Mouse (Mus musculus) lung, embryonic 14.5 days (tissue): ENCODE results near the gene Hoxa4. TPM values are rescaled to one million over a fixed set of nuclear protein-coding genes. Genes with fewer than 3 reads are reported as not detected.

ENCODE experiments used
- ATAC-seq: fragments of 200-750 bp; cut with Nextera tagmentation; 2 replicates; pipeline ENCODE4 v1.8.0; 2017; ENCODE audit warnings: mild to moderate bottlenecking, moderate TSS enrichment, moderate library complexity; ENCODE audit not compliant: insufficient read depth
- DNase-seq: peaks from one replicate; pipeline ENCODE4 v3.0.0-alpha.2; 2015
- H3K27ac ChIP-seq: fragments of 300-500 bp; sonication (generic); 2 replicates; pipeline ENCODE4 v1.5.1; 2014; ENCODE audit warnings: low read depth, mild to moderate bottlenecking, moderate library complexity
- H3K27me3 ChIP-seq: fragments of 300-500 bp; sonication (generic); 2 replicates; pipeline ENCODE4 v1.6.1; 2014; ENCODE audit warnings: low read length, control low read depth; ENCODE audit not compliant: insufficient read depth
- H3K36me3 ChIP-seq: fragments of 300-500 bp; sonication (generic); 2 replicates; pipeline ENCODE4 v1.6.1; 2014; ENCODE audit warnings: control low read depth; ENCODE audit not compliant: insufficient read depth
- H3K4me1 ChIP-seq: fragments of 300-500 bp; sonication (generic); 2 replicates; pipeline ENCODE4 v1.6.1; 2014; ENCODE audit warnings: antibody characterized with exemption, control low read depth; ENCODE audit not compliant: insufficient read depth
- H3K4me2 ChIP-seq: fragments of 300-500 bp; sonication (generic); 2 replicates; pipeline ENCODE4 v1.6.1; 2014; ENCODE audit warnings: mild to moderate bottlenecking
- H3K4me3 ChIP-seq: fragments of 300-500 bp; sonication (generic); 2 replicates; pipeline ENCODE4 v1.5.1; 2014; ENCODE audit warnings: low read depth, low read length
- H3K9ac ChIP-seq: fragments of 300-500 bp; sonication (generic); 2 replicates; pipeline ENCODE4 v1.6.1; 2014
- H3K9me3 ChIP-seq: fragments of 300-500 bp; sonication (generic); 2 replicates; pipeline ENCODE4 v1.6.1; 2016; ENCODE audit warnings: low read depth, low read length, control low read depth
- CTCF ChIP-seq: IDR thresholded peaks from 2 replicates; pipeline ENCODE4 v1.5.1; 2016; ENCODE audit warnings: antibody characterized with exemption, low read depth
- WGBS: fragments of 180-500 bp; shearing (Covaris S2); extraction: QIAGEN DNeasy Blood & Tissue Kit; methylation state at CpG from one replicate; pipeline ENCODE4 v1.1.7; 2014; 5-methylcytosine and 5-hydroxymethylcytosine counted together
- polyA plus RNA-seq: library from polyadenylated mRNA; unstranded; fragments of >200 nt; fragmentation: Nextera tagmentation; extraction: Ambion mirVana; gene quantifications from 2 replicates; pipeline ENCODE4 v1.2.1, GENCODE M21; 2014

Hoxa4 gene
- polyA plus RNA-seq, 1 experiment from 2014 or later, result 7.0 TPM

DNA sequence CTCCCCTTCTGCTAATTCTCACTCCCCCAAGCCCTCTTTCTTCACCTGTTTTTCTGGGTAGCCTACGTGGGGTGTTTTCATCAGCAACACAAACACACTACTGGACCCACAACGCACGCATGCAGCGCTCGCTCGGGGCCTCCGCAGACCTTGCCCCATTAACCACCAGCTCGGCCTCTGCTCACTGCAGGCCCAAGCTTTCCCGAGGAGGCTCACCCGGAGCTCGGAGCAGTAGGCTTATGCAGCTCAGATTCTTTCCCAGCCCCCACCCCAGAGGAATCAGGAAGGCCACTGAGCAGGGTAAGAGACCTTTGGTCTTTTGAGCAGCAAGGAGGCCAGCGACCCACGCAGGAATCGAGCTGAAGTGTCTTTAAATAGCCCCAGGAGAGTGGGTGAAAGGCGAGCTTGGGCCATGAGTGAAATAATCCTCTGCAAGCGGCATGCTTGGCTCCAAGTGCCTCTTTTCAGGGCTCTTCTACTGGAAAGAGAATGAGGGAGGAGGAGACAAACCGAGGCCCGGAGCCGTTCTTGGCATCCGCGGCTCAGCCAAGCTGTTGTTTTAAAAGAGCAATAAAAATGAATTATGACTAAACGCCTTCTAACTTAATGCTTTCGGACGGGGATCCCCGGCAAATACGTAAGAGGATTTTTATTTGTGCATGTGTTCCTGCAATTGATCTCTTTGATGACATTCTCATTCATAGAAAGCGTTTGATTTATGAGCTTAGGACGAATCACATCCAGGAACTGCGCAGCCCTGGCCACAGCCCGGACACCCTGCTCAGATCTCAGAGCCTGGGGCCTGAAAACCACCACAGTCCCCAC, 30.8 kb downstream of the Hoxa4 start:
- peak overlapping the region; percentile 71 for H3K4me3 ChIP-seq
- no peaks in the 10 kb centered on the region for H3K4me1 ChIP-seq
- H3K4me2 ChIP-seq, result peak overlapping the region; percentile 79
- 1% methylated on average over 30 of the region's 30 CpGs for WGBS
- ATAC-seq (no peak), DNase-seq (peak; percentile 89)
- peak overlapping the region; percentile 91 for H3K9ac ChIP-seq
- TF ChIP-seq CTCF, result no peak
- H3K9me3 ChIP-seq, result no peaks in the 10 kb centered on the region
- H3K27ac ChIP-seq, result peak overlapping the region; percentile 97
- H3K36me3 ChIP-seq, result no peaks in the 10 kb centered on the region; the same call in 1 of the 2 replicates
- peaks cover 27% of the 10 kb centered on the region for H3K27me3 ChIP-seq

DNA sequence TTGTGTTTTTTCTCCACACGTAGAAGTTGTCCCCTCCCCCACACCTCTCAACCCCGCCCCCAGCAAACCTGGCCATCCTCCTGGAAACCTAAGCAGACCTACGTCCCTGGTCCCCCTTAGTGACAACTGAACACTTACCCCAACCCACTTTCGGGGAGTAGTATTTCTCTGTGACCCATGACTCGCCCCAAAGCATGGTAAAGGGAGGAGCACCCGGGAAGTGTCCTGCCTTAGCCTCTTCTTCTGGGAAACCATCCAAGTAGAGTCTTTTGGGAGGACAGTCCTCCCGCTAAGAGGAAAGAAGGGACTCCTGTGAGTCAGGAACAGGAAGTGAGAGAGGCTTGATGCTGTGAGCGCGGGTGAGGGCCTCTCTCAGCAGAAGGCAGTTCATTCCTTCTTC, 31.6 kb downstream of the Hoxa4 start:
- Histone ChIP-seq H3K9ac (peak overlapping the region; percentile 91), H3K4me2 (peak overlapping the region; percentile 79), H3K27me3 (peaks cover 27% of the 10 kb centered on the region), H3K4me3 (peak overlapping the region; percentile 71), H3K4me1 (no peaks in the 10 kb centered on the region), H3K36me3 (no peaks in the 10 kb centered on the region; the same call in 1 of the 2 replicates), H3K27ac (peak overlapping the region; percentile 97), H3K9me3 (no peaks in the 10 kb centered on the region)
- under 1% methylated on average over 9 of the region's 9 CpGs for WGBS
- DNase-seq (peak; percentile 82), ATAC-seq (no peak)
- TF ChIP-seq CTCF, result no peak

DNA sequence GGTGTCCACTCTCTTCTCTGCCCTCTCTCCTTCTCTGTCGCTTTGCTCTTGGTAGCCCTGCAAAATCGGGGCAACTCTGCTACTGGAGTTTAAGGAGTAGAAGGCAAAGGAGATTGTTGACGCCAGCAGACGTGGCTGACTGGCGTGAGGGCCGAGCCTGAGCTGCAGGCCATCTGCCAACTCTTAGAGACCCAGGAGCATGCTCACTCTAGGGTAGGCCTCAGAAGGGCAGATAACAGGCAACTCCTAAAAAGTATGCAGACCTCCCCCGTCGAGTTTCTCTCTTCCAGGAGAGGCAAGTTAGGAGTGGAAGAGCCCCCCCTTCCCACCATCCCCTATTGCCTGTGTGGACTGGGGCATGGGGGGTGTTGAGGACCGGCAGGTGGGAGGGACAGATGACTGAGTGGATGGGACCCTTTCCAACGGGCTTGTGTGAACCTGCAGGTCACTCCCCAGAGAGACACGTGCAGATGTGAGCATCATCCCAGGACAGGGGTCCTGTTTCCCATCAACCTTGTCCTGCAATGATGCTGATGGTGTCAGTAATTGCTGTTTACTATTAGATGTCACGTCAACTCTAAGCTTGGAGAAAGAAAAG, 32.3 kb downstream of the Hoxa4 start:
- peak overlapping the region; percentile 79 for H3K4me2 ChIP-seq
- H3K4me3 ChIP-seq, result peak overlapping the region; percentile 71
- no peaks in the 10 kb centered on the region; the same call in 1 of the 2 replicates for H3K36me3 ChIP-seq
- ATAC-seq (peak; percentile 13), DNase-seq (peak; percentile 76)
- peak overlapping the region; percentile 91 for H3K9ac ChIP-seq
- no peak for TF ChIP-seq CTCF
- peaks cover 27% of the 10 kb centered on the region for H3K27me3 ChIP-seq
- no peaks in the 10 kb centered on the region for H3K9me3 ChIP-seq
- H3K4me1 ChIP-seq, result no peaks in the 10 kb centered on the region
- H3K27ac ChIP-seq, result peak overlapping the region; percentile 97
- WGBS, result 4% methylated on average over 12 of the region's 12 CpGs

DNA sequence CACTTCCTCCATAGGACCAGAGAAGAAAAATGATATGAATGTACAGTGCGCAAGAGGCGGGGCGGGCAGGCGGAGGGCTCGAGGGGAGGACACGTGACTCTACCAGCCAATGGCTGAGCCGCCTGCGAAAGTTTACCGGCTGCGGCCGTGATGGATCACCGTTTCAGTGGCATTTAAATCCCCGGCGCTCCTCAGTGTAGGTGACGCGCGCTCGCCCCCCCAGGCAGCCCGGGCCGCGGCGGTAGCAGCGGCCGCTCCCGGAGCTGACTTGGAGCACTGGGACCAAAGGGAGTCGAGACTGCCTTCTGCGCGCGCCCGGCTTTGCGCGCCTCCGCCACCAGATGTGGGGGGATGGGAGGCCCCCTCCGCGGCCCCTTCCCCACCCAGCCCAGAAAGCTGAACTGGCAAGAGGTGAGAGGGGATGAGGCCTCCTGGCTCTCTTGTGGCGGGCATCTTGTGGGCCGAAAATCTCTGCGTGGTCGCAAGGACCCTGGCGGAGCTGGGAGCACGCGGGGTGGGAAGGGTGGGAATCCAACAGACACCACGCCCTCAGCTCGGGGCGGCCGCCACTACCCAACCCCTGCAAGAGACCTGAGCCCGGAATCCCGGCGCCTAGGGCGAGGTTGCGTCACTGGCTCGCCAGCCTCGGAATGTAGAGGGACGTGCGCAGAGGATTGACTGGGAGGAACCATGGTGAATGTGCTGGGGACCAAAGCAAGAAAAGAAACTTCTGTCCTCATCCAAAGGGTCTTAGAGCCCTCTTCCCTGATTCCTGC, 33.1 kb downstream of the Hoxa4 start, which contains the start of gene Hoxa1:
Hoxa1 (minus strand) TSS at position 42 of the 776 bp plus-strand sequence.
- Histone ChIP-seq H3K4me3 (peak within 1 kb of the TSS; percentile 71), H3K9ac (peak within 1 kb of the TSS; percentile 91), H3K4me1 (no peaks in the 10 kb centered on the region), H3K4me2 (peak within 1 kb of the TSS; percentile 79), H3K9me3 (no peaks in the 10 kb centered on the region), H3K36me3 (no peaks in the 10 kb centered on the region; the same call in 1 of the 2 replicates), H3K27ac (peak within 1 kb of the TSS; percentile 97), H3K27me3 (peaks cover 27% of the 10 kb centered on the region)
- DNase-seq, result peak; percentile 96
- WGBS, result under 1% methylated on average over 55 of the region's 55 CpGs
- TF ChIP-seq CTCF, result no peak
- ATAC-seq, result peak; percentile 84

DNA sequence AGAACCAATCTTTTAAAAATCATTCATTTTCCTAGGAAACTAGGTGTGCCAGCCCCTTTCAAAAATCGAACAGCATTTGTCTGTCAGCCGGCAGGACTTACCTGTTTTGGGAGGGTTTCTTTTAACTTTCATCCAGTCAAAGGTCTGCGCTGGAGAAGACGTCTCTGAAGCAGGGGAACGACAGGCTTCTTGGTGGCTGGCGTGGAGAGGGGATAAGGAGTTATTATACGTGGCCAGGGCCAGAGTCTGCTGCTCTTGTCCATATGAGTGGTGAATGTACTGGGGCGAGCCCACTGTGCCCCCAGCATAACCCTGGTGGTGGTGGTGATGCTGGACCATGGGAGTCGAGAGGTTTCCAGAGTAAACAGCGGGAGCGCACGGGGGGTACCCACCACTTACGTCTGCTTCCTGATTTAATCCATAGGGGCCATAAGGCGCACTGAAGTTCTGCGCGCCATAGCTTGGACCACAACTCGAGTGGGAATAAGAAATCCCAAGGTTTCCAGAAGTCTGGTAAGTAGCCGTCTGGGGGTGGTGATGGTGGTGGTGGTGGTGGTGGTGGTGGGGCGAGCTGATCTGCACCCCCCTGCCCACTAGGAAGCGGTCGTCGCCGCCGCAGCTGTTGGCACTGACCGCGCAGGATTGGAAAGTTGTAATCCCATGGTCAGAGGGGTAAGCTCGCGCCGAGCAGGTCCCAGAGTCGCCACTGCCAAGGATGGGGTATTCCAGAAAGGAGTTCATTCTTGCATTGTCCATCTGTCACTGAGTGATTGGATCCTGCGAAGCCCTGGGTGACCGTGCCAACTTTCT, 33.9 kb downstream of the Hoxa4 start:
- Histone ChIP-seq H3K27ac (peak overlapping the region; percentile 9; the same call in 1 of the 2 replicates), H3K4me3 (peak overlapping the region; percentile 71), H3K36me3 (no peaks in the 10 kb centered on the region; the same call in 1 of the 2 replicates), H3K9me3 (no peaks in the 10 kb centered on the region), H3K4me2 (peak overlapping the region; percentile 79), H3K27me3 (peaks cover 28% of the 10 kb centered on the region), H3K9ac (peak overlapping the region; percentile 30; the same call in 1 of the 2 replicates), H3K4me1 (no peaks in the 10 kb centered on the region)
- under 1% methylated on average over 32 of the region's 32 CpGs for WGBS
- DNase-seq (peak; percentile 33), ATAC-seq (0 out of 2 replicates have a peak, but pooled peaks have one; percentile 0)
- no peak for TF ChIP-seq CTCF

DNA sequence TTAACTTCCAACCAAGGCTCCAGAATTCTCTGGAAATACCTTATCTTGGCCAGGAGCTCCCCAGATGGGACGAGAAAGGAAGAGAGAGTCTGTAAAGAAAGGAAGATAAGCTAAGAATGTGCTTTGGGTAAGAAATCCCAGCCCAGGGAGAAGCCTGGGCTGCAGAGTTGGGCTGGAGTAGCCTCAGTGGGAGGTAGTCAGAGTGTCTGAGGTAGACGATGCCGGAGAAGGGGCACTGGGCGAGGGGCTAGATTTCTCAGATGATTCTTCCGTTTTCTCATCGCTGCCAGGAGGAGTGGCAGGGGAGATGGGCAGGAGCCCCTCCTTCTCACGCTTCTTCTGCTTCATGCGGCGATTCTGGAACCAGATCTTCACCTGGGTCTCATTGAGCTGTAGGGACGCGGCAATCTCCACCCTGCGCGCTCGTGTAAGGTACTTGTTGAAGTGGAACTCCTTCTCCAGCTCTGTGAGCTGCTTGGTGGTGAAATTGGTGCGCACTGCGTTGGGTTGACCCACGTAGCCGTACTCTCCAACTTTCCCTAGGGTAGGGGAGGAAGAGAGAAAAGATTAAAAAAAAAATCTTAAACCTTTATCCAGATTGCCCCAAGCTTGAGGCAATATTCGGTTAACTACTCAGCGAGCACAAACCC, 34.9 kb downstream of the Hoxa4 start:
- ATAC-seq, result no peak
- WGBS, result 12% methylated on average over 20 of the region's 20 CpGs

More for the DNA sequence above, 34.9 kb downstream of the Hoxa4 start:
- H3K4me2 ChIP-seq, result peak overlapping the region; percentile 79
- no peak overlapping the region; the same call in 1 of the 2 replicates for H3K9ac ChIP-seq
- TF ChIP-seq CTCF, result no peak
- peaks cover 38% of the 10 kb centered on the region for H3K27me3 ChIP-seq
- no peaks in the 10 kb centered on the region for H3K36me3 ChIP-seq
- H3K4me3 ChIP-seq, result peak overlapping the region; percentile 71
- H3K4me1 ChIP-seq, result no peaks in the 10 kb centered on the region
- H3K9me3 ChIP-seq, result no peaks in the 10 kb centered on the region
- DNase-seq, result no peak
- no peak overlapping the region for H3K27ac ChIP-seq
